Mouse (Mus musculus): Measurements from ENCODE around the gene Gngt2. TPM values are rescaled to one million over a fixed set of nuclear protein-coding genes. Genes with fewer than 3 reads are reported as not detected.
"Not testable (repeated sequence)": the region's sequence is repeated elsewhere in the genome, so short reads cannot be mapped to it uniquely, and the experiment has no call there.

The Gngt2 gene
- polyA plus RNA-seq, 1 experiment from 2014 or later = 13.3 TPM

DNA sequence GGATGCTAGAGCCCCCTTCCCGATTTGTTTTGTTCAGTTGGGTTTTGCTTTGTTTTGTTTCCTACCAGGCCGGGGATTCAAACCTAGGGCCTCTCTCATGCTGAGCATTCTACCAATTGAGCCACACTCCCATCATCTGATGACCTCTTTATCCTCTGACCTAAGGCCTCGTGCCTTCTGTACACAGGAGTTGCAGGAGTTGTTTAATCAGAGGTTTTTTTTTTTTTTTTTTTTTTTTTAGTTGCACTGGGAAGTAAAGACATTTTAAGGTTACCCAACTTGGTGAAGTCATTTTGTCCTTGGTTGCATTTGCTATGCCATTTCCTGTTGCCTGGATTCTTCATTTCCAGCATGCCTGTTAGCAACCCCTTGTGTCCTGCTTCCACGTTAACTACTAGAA, 32.4 kb downstream of the Gngt2 start:
- no peaks in the 10 kb centered on the region; the same call in 1 of the 2 replicates for H3K27me3 ChIP-seq
- no peak overlapping the region for H3K4me3 ChIP-seq
- no peaks in the 10 kb centered on the region for H3K4me1 ChIP-seq
- ATAC-seq (ENCODE audit: insufficient number of reproducible peaks, insufficient read depth, low FRiP score, low TSS enrichment, low read depth) = no peak
- no peaks in the 10 kb centered on the region for H3K36me3 ChIP-seq
- H3K4me2 ChIP-seq = no peak overlapping the region
- 77% methylated on average over 4 of the region's 4 CpGs for WGBS
- no peak overlapping the region for H3K27ac ChIP-seq
- H3K9me3 ChIP-seq = no peaks in the 10 kb centered on the region
- H3K9ac ChIP-seq = no peak overlapping the region

GRCm38 (mm10) chr11:95869918-95870470, 33.0 kb downstream of the Gngt2 start:
- H3K4me1 ChIP-seq = no peaks in the 10 kb centered on the region
- H3K36me3 ChIP-seq = no peaks in the 10 kb centered on the region
- WGBS = 64% methylated on average over 6 of the region's 6 CpGs
- H3K9me3 ChIP-seq = no peaks in the 10 kb centered on the region
- no peak overlapping the region for H3K4me2 ChIP-seq
- no peak overlapping the region for H3K27ac ChIP-seq
- no peak for ATAC-seq (ENCODE audit: insufficient number of reproducible peaks, insufficient read depth, low FRiP score, low TSS enrichment, low read depth)
- no peak overlapping the region for H3K9ac ChIP-seq
- H3K27me3 ChIP-seq = no peaks in the 10 kb centered on the region; the same call in 1 of the 2 replicates
- no peak overlapping the region for H3K4me3 ChIP-seq

GRCm38 (mm10) chr11:95875804-95876203, 38.8 kb downstream of the Gngt2 start:
- 0 out of 2 replicates have a peak overlapping the region, but pooled peaks have one; percentile 16 for H3K9ac ChIP-seq
- no peaks in the 10 kb centered on the region for H3K9me3 ChIP-seq
- H3K4me1 ChIP-seq = no peaks in the 10 kb centered on the region
- peaks cover 6% of the 10 kb centered on the region; the same call in 1 of the 2 replicates for H3K27me3 ChIP-seq
- WGBS = 22% methylated on average over 9 of the region's 9 CpGs
- no peak overlapping the region for H3K27ac ChIP-seq
- no peak overlapping the region for H3K4me3 ChIP-seq
- H3K4me2 ChIP-seq = peak overlapping the region; percentile 24
- no peaks in the 10 kb centered on the region for H3K36me3 ChIP-seq
- no peak for ATAC-seq (ENCODE audit: insufficient number of reproducible peaks, insufficient read depth, low FRiP score, low TSS enrichment, low read depth)

- no peak for ATAC-seq (ENCODE audit: insufficient number of reproducible peaks, insufficient read depth, low FRiP score, low TSS enrichment, low read depth)
- H3K4me3 ChIP-seq = no peak overlapping the region
- H3K9ac ChIP-seq = 0 out of 2 replicates have a peak overlapping the region, but pooled peaks have one; percentile 16
- WGBS = 18% methylated on average over 7 of the region's 7 CpGs
- no peaks in the 10 kb centered on the region for H3K36me3 ChIP-seq
- peak overlapping the region; percentile 24; the same call in 1 of the 2 replicates for H3K4me2 ChIP-seq
- H3K27me3 ChIP-seq = peaks cover 6% of the 10 kb centered on the region; the same call in 1 of the 2 replicates
- no peaks in the 10 kb centered on the region for H3K4me1 ChIP-seq
- H3K9me3 ChIP-seq = no peaks in the 10 kb centered on the region
- no peak overlapping the region for H3K27ac ChIP-seq
These were observed 39.3 kb downstream of the Gngt2 start for GRCm38 (mm10) chr11:95876296-95876695.

GRCm38 (mm10) chr11:95879861-95880260, 42.8 kb downstream of the Gngt2 start:
- H3K27ac ChIP-seq; H3K4me2 ChIP-seq; ATAC-seq (ENCODE audit: insufficient number of reproducible peaks, insufficient read depth, low FRiP score, low TSS enrichment, low read depth); H3K9me3 ChIP-seq; H3K4me3 ChIP-seq; H3K4me1 ChIP-seq; H3K36me3 ChIP-seq; H3K9ac ChIP-seq: not testable (repeated sequence)
- peaks cover 18% of the 10 kb centered on the region; the same call in 1 of the 2 replicates for H3K27me3 ChIP-seq
- WGBS = 74% methylated on average over 2 of the region's 2 CpGs

DNA sequence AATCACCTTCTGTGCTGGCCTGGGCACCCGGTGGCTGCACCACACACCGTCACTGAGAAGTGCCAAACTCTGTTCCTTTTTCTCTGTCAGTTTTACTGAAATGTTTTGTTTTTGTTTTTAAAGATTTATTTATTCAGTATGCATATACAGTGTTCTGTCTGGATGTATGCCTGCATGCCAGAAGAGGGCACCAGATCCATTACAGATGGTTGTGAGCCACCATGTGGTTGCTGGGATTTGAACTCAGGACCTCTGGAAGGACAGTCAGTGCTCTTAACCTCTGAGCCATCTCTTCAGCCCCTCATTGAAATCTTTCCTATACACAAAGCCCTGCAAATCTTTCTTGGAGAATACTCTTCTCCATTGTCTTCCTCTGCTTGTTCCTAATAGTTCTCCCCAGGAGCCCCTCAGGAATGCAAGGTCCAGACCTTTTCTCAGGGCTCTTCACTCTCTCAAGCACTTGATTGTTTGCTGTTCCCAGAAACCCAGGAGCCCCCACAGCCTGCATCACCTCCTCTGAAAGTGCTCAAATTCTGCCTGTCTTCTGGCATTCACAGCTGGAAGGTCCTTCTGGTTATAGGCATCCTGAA, 53.5 kb downstream of the Gngt2 start:
- H3K36me3 ChIP-seq = no peaks in the 10 kb centered on the region
- H3K4me2 ChIP-seq = no peak overlapping the region
- no peak overlapping the region for H3K9ac ChIP-seq
- H3K4me1 ChIP-seq = no peaks in the 10 kb centered on the region
- no peak for ATAC-seq (ENCODE audit: insufficient number of reproducible peaks, insufficient read depth, low FRiP score, low TSS enrichment, low read depth)
- no peak overlapping the region for H3K4me3 ChIP-seq
- H3K27ac ChIP-seq = no peak overlapping the region
- H3K27me3 ChIP-seq = peaks cover 5% of the 10 kb centered on the region; the same call in 1 of the 2 replicates
- H3K9me3 ChIP-seq = no peaks in the 10 kb centered on the region
- 64% methylated on average over 2 of the region's 2 CpGs for WGBS

Other genes starting within 250 kb of the Gngt2 start
- gene Ngfr, start 249.5 kb upstream of the Gngt2 start, polyA plus RNA-seq (2015; fragmentation: Nextera tagmentation; extraction: Ambion mirVana) = 25.4 and 27.2 TPM in 2 replicates
- gene Phb, start 170.3 kb upstream of the Gngt2 start, polyA plus RNA-seq (2015; fragmentation: Nextera tagmentation; extraction: Ambion mirVana) = 209 and 218 TPM in 2 replicates
- 24.5 and 25.3 TPM in 2 replicates for gene Zfp652, start 124.5 kb upstream of the Gngt2 start, polyA plus RNA-seq (2015; fragmentation: Nextera tagmentation; extraction: Ambion mirVana)
- gene B130006D01Rik, start 113.6 kb upstream of the Gngt2 start, polyA plus RNA-seq (2015; fragmentation: Nextera tagmentation; extraction: Ambion mirVana) = 2.0 and 2.8 TPM in 2 replicates
- gene Phospho1, start 12.7 kb upstream of the Gngt2 start, polyA plus RNA-seq (2015; fragmentation: Nextera tagmentation; extraction: Ambion mirVana) = 2.3 and 4.6 TPM in 2 replicates
- gene Abi3, start 5.3 kb downstream of the Gngt2 start, polyA plus RNA-seq (2015; fragmentation: Nextera tagmentation; extraction: Ambion mirVana) = 4.4 and 7.9 TPM in 2 replicates
- 0.11 and 0.45 TPM in 2 replicates for gene B4galnt2, start 77.7 kb downstream of the Gngt2 start, polyA plus RNA-seq (2015; fragmentation: Nextera tagmentation; extraction: Ambion mirVana)
- gene Igf2bp1, start 168.7 kb downstream of the Gngt2 start, polyA plus RNA-seq (2015; fragmentation: Nextera tagmentation; extraction: Ambion mirVana) = 52.6 and 65.4 TPM in 2 replicates
- not detected in 2 replicates for gene Gip, start 187.3 kb downstream of the Gngt2 start, polyA plus RNA-seq (2015; fragmentation: Nextera tagmentation; extraction: Ambion mirVana)
- gene Snf8, start 197.7 kb downstream of the Gngt2 start, polyA plus RNA-seq (2015; fragmentation: Nextera tagmentation; extraction: Ambion mirVana) = 95.5 and 107 TPM in 2 replicates
- gene Ube2z, start 228.2 kb downstream of the Gngt2 start, polyA plus RNA-seq (2015; fragmentation: Nextera tagmentation; extraction: Ambion mirVana) = 39.8 and 43.2 TPM in 2 replicates
- 513 and 576 TPM in 2 replicates for gene Atp5g1, start 238.5 kb downstream of the Gngt2 start, polyA plus RNA-seq (2015; fragmentation: Nextera tagmentation; extraction: Ambion mirVana)

Data from embryonic facial prominence, embryonic 13.5 days (tissue).